Mouse (Mus musculus) adrenal gland, adult 18-20 months (tissue): ENCODE results near the gene Gm1043. TPM values are rescaled to one million over a fixed set of nuclear protein-coding genes. Genes with fewer than 3 reads are reported as not detected.

Experiments
- DNase-seq, 2 experiments: peaks; one replicate each; pipeline ENCODE4 v3.0.0; 2021 to 2022; ENCODE audit warnings: low spot score in 2 of 2
- total RNA-seq, 2 experiments: library from RNA; stranded (reverse); gene quantifications; 1 replicate in 1 of 2; 2 replicates in 1 of 2; pipeline ENCODE4 v1.2.3; 2021

Gene Gm1043
- total RNA-seq, 2 experiments from 2014 or later, result 0.40 to 0.51 TPM

DNA sequence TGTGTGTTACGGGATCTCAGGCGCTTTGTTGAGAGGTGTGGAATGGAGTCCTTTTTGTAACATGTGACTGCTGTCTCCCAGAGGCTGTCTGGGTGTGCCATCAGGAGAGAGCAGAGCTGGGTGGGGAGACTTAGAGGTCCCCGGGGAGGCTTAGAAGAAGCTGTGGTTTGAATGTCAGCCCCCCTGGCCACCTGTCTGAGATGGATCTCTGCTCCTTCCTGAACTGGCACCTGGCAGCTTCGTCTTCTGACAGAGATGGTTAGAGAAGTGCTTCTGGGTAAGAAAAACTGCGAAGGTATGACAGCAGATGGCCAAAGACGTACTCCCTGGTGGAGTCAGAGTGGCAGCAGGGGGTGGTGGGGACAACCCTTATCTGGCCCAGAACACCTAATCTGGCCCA, 22.4 kb downstream of the Gm1043 start:
- no peak for DNase-seq

GRCm38 (mm10) chr5:37109280-37109849, 24.2 kb downstream of the Gm1043 start:
- peak; percentile 76 to 77 for DNase-seq

GRCm38 (mm10) chr5:37112389-37112788, 27.2 kb downstream of the Gm1043 start:
- no peak for DNase-seq

DNA sequence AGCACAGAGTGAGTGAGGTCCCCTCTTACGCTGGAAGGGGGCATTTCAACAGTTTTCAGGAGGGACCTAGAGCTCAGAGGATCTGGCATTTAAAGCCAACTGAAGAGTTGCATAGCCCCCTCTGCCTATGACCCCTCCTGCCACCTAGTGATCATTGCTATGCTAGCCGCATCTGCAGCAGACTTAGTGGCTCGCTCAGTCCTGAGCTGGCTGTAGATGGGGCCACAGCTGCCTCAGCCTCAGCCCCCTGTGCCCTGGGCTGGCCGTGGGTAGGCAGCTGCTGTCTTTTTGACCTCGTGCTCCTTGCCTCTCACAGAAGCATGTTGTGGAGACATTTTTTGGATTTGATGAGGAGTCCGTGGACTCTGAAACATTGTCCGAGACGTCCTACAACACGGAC, 32.0 kb downstream of the Gm1043 start:
- DNase-seq, result no peak

- DNase-seq, result no peak
Observed at GRCm38 (mm10) chr5:37118242-37118641, 33.1 kb downstream of the Gm1043 start.

- no peak for DNase-seq
Observed at GRCm38 (mm10) chr5:37121186-37121680, 36.1 kb downstream of the Gm1043 start.

- DNase-seq, result no peak
Observed at GRCm38 (mm10) chr5:37131841-37132240, 46.7 kb downstream of the Gm1043 start.

GRCm38 (mm10) chr5:37141745-37142144, 56.6 kb downstream of the Gm1043 start:
- no peak for DNase-seq

GRCm38 (mm10) chr5:37147536-37147935, 62.4 kb downstream of the Gm1043 start:
- DNase-seq, result peak; percentile 32 to 43

- no peak for DNase-seq
Observed at GRCm38 (mm10) chr5:37150650-37151049, 65.5 kb downstream of the Gm1043 start.

- DNase-seq, result no peak
Observed at GRCm38 (mm10) chr5:37154472-37154871, 69.3 kb downstream of the Gm1043 start.

DNA sequence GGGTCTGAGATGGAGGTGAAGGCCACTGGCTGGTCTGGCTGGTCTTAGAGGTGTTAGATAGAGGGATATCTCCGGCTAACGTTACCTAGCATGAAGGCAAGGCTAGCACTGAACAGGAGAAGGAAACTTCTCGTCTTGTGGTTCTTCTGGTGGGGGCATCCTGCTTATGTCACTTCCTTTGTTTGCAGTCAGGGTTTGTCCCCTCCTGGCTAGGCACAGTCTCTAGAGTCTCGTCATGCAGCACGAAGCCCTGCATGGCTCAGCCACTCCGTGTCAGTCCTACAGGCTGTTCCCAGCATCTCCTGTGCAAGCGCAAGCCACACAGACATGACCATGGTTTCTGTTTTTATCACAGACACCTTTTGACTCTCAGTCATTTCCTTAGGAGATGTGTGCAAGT, 73.2 kb downstream of the Gm1043 start:
- no peak for DNase-seq

DNA sequence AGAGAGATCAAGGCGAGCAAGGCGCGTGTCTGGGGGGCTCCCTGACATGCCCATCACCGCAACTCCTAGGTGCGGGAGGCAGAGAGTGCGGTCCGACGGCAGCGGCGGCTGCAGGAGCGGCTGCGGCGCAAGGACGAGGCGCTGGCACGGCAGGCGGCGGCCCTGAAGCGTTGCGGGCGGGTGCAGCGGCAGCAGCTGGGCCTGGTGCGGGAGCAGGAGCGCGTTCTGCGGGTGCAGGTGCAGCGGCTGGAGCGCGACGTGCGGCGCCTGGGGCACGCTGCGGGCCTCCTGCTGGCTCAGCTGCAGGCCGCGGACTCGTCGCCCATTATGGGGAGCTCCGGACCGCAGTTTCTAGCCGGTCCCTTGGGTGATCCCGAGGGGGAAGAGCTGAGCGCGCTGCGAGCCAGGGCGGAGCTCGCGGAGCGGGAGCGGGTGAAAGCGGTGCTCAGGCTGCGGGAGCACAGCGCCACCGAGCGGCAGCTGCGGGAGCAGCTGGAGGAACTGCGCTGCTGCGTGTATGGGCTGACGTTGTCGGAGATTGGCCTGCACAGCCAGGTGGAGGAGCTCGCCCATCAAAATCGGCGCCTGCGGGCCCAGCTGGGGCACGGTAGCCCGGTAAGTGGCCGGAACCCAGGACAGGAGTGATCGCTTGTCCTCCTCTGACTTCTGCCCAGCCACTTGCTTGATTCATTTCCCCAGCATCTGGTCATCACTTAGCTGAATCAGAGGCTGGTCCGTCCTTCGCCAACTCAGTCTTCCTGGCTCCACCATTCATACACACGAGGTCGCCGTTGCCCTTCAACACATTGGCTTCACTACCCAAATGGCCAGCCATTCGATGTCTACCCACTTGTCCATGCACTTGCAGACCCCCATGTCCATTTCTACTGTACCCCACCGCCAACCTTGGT, 78.0 kb downstream of the Gm1043 start:
- peak; percentile 50 to 61 for DNase-seq

DNA sequence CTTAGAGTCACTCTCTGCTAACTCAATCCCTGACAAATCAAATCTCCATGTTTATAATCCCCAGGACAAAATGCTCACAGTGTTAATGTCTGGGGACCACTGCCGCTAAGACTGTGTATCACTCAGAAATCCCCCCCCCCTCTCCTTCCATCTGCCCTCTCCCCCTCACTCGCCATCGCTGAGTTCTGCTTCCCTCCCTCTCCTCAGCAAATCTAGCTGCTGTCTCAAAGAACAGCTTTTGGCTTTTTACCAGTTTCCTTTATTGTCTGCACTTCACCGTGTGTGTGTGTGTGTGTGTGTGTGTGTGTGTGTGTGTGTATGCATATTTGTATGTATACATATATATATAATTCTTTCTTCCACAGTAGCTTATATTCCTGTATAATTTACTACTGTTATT, 91.3 kb downstream of the Gm1043 start:
- no peak for DNase-seq

DNA sequence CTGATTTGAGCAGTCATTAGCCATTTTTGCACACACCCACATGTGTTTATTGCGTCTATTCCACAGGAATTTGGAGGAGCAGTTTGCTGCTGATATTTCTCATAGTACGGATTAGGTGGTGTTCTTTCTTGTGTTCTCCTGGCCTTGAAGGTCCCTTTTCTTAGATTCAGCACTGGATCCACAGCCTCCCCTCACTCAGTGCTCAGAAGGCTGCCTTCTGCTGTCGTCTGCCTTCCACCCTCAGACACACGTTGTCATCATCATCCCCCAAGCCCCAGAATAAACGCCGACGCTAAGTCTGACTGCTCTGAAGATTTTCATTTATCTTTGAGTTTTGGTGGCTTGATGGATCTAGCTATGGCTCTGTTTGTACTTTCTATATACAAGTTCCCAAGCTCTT, 91.9 kb downstream of the Gm1043 start:
- no peak for DNase-seq

- DNase-seq, result no peak
Observed at GRCm38 (mm10) chr5:37178811-37179210, 93.6 kb downstream of the Gm1043 start.

- no peak for DNase-seq
Observed at GRCm38 (mm10) chr5:37179872-37180271, 94.7 kb downstream of the Gm1043 start.

GRCm38 (mm10) chr5:37180624-37181023, 95.5 kb downstream of the Gm1043 start:
- DNase-seq, result no peak

DNA sequence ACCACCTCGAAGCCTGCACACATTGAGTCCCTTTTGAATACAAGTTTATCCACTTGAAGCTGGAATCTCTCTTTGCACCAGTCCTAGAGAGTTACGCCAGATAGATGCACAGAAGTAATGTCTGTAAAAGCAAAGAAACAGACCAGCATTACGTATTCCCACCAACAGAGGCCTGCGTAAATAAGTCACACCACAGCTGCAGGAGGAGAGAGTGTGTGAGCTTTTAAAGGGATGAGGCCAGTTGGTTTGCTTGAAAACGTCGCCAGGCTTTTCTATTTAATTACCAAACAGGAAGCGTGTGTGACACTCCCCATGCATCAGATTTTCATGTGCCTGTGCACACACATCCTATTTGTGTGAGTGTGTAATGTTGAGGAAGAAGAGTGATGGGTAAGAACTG, 99.4 kb downstream of the Gm1043 start:
- DNase-seq, result no peak

GRCm38 (mm10) chr5:37190378-37190777, 105.2 kb downstream of the Gm1043 start:
- DNase-seq, result no peak

DNA sequence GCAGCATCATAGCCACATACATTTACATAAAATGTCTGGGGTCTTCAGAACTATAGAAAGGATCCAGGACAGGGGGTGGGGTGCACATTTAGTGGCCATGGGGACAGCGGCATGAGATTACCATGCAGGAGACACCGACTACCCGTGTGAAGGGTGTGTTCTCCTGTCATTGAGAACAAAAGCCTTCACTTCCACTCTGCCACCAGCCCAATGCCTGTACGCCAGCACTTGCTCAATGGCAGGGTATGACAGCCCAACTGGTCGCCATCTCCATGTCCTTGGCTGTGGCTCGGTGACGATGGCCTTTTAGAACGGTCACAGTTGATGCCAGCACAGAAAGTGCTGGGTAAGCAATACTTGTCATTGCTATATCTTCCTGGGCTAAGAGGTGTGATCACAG, 111.0 kb downstream of the Gm1043 start:
- DNase-seq, result no peak

GRCm38 (mm10) chr5:37196666-37197250, 111.6 kb downstream of the Gm1043 start:
- DNase-seq, result no peak
